Mouse (Mus musculus) lung, adult 2 months (tissue): ENCODE results near the gene Pan2.

ENCODE experiments used
- CTCF ChIP-seq: fragments of 200-500 bp; IDR thresholded peaks from 2 replicates; pipeline ENCODE4 v1.5.1; 2011; ENCODE audit warnings: mild to moderate bottlenecking, low read length, control low read depth; ENCODE audit not compliant: insufficient read depth
- POLR2A ChIP-seq: fragments of 200-500 bp; IDR thresholded peaks from 2 replicates; pipeline ENCODE4 v1.6.1; 2011; ENCODE audit warnings: low read depth, mild to moderate bottlenecking, control low read depth, low read length, borderline replicate concordance; ENCODE audit errors: extremely low read depth

- TF ChIP-seq POLR2A (no peak), CTCF (no peak)
Observed at GRCm38 (mm10) chr10:128338948-128339347, 35.8 kb downstream of the Pan2 start.
